Mouse (Mus musculus): ENCODE measurements around the gene Serpine2. TPM values are rescaled to one million over a fixed set of nuclear protein-coding genes. Genes with fewer than 3 reads are reported as not detected.

Serpine2 gene
- polyA plus RNA-seq, 1 experiment from 2014 or later, result 157 TPM

DNA sequence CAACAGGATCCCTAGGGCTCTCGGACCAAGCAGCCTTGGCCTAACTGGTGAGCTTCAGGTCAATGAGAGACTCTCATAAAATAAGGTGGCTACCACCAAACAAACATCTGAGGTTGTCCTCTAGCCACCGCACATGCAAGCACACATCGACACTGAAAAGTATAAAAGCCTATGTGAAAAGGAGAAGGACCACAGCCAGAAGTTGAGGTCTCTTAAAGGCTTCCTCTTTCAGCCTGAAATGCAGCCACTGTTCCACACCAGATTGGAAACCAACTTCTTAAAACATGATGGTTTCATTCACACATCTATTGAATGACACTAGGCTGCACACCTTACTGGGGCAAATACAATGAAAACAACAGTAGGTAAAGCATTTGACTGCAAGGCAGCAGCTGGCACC lies 7.5 kb downstream of the Serpine2 start:
- H3K27ac ChIP-seq, result no peak overlapping the region
- no peak overlapping the region for H3K9ac ChIP-seq
- H3K36me3 ChIP-seq, result no peaks in the 10 kb centered on the region
- H3K27me3 ChIP-seq, result peaks cover 4% of the 10 kb centered on the region
- ATAC-seq (ENCODE audit: low FRiP score), result no peak
- H3K4me3 ChIP-seq, result no peak overlapping the region
- no peak overlapping the region for H3K4me2 ChIP-seq (replicated peaks)
- WGBS, result 95% methylated on average over 3 of the region's 3 CpGs
- no peaks in the 10 kb centered on the region for H3K9me3 ChIP-seq (replicated peaks)
- H3K4me1 ChIP-seq, result 0 out of 2 replicates have a peak, but pooled peaks cover 9% of the 10 kb centered on the region

DNA sequence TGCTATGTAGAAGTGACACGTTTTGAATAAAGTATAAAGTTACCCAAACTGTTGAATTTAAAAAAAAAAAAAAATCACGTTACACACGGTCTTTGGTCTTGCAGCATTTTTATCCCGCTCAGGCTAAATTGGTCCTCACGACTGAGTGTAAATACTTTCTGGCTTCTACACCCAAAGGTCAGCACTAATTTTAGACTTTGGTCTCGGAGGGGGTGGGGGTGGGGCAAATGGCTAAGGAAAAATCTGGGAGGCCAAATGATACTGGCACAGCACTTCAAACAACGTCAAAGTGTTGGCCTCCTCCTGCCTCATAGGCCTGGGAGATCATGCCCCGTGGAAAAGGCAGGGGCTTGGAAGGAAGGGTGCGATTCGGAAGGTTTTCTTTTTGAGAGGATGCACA lies 10.6 kb downstream of the Serpine2 start:
- 86% methylated on average over 10 of the region's 10 CpGs for WGBS
- Histone ChIP-seq H3K27ac (no peak overlapping the region), H3K4me3 (no peak overlapping the region), H3K27me3 (no peaks in the 10 kb centered on the region), H3K4me1 (no peaks in the 10 kb centered on the region), H3K9me3 (replicated peaks) (no peaks in the 10 kb centered on the region), H3K4me2 (replicated peaks) (no peak overlapping the region), H3K9ac (no peak overlapping the region), H3K36me3 (no peaks in the 10 kb centered on the region)
- no peak for ATAC-seq (ENCODE audit: low FRiP score)

DNA sequence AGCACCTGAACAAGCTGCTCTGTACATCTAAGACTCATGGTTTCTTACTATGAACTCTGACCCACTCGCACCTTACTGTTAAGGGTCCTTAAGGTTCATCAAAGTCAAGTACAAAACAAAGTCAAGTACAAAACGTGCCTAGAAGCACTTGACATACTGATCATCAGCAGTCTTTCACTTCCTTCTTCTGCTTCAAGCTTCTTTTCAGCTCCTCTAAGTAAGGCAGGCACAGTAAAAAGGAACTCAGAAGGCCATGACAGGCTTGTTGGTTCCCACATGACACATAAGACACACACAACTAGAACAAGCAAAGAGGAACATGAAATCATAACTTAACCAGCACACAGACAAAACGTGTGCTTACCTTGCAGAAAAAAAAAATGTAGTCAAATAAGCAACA lies 12.3 kb downstream of the Serpine2 start:
- no peak overlapping the region for H3K27ac ChIP-seq
- ATAC-seq (ENCODE audit: low FRiP score), result no peak

DNA sequence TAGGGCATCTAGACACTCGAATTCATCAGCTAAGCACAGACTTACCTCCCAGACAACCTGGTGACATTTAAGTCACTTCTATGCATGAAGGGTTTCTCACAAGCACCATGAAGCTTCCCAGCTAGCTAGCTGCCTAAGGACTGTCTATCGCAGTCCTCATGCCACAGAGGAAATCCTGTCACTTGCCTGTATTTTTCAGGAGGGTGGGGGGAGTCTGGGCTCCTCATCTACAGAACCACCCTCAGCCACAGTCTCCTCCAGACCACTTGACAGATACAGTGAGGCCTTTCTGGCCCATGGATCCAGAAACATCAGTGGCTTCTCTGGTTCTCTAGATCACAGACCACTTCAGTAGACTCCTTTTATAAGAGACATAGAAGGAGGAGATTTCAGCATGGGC lies 14.1 kb downstream of the Serpine2 start:
- Histone ChIP-seq H3K36me3 (no peaks in the 10 kb centered on the region), H3K4me2 (replicated peaks) (no peak overlapping the region), H3K27ac (no peak overlapping the region), H3K9me3 (replicated peaks) (no peaks in the 10 kb centered on the region), H3K27me3 (no peaks in the 10 kb centered on the region), H3K4me3 (no peak overlapping the region), H3K9ac (no peak overlapping the region), H3K4me1 (no peaks in the 10 kb centered on the region)
- WGBS, result 85% methylated on average over 2 of the region's 2 CpGs
- no peak for ATAC-seq (ENCODE audit: low FRiP score)

More for the DNA sequence above, 12.3 kb downstream of the Serpine2 start:
- 85% methylated on average over 3 of the region's 3 CpGs for WGBS
- H3K36me3 ChIP-seq, result no peaks in the 10 kb centered on the region
- no peaks in the 10 kb centered on the region for H3K27me3 ChIP-seq
- no peaks in the 10 kb centered on the region for H3K9me3 ChIP-seq (replicated peaks)
- no peak overlapping the region for H3K4me3 ChIP-seq
- no peak overlapping the region for H3K4me2 ChIP-seq (replicated peaks)
- H3K9ac ChIP-seq, result no peak overlapping the region
- H3K4me1 ChIP-seq, result no peaks in the 10 kb centered on the region

DNA sequence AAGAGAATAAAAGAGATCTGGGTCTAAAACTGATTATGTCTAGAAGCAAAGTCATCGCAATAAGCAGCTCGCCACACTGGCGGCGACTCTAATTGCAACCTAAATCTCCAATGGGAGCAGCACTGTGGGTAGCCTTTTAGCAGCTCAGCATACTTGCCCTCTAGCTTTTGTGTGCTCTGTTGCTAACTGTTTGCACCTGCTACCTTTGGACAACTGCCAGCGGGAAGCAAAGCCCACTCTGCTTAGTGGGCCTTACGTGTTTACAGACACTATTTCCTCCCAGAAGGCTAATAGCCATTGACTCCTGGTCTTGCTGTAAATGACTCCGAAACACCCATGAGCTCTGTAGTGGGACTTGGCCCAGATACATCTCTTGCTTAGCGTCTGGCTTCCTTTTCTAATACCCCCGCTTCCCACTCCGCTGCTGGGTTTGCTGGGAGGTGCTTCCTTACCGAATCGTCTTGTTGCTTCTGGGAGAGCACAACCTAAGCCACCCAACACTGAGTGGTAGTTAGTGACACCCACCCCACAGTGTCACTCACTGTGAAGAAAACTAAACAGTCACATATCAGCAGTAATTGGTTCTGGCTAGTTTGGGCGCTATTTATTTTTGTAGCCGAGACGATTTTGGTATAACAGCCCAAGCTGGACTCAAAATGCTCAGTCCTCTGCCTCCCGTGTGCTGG lies 28.1 kb downstream of the Serpine2 start:
- peak; percentile 92 for ATAC-seq (ENCODE audit: low FRiP score)

DNA sequence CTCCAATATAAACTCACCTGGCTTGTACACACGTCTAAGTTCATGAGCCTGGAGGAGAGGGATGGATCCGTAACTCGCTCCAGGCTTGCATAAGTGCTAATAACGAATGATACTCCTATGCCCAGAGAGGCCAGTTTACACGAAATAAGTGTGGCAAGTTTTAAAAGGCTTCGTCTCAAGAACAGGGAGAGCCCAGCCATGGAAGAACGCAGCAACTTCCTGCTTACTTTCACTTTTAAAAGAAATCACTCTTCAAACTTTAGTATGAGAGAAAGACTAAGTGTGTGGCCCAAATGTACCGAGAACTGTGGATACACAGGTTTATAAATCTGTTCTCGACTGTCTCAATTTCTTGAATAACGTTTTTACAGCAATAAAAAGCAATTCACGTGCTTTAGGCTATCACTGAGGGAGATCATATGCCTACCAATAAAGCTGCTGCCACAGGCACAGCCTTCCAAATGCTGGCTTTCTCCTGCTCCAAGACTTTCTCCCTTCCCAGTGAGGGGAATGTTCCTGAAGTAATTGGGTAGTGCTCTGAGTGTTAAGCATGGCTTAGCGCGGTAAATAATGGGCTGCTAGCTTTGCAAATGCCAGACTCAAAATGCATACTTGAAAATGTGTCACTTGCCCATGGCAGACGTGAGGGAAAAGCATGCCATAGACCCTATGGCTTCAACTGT lies 36.9 kb downstream of the Serpine2 start:
- Histone ChIP-seq H3K4me2 (replicated peaks) (no peak overlapping the region), H3K9ac (no peak overlapping the region), H3K9me3 (replicated peaks) (0 out of 2 replicates have a peak, but pooled peaks cover 2% of the 10 kb centered on the region), H3K36me3 (0 out of 2 replicates have a peak, but pooled peaks cover 4% of the 10 kb centered on the region), H3K27ac (no peak overlapping the region), H3K4me3 (no peak overlapping the region), H3K4me1 (peaks cover 10% of the 10 kb centered on the region), H3K27me3 (no peaks in the 10 kb centered on the region)
- no peak for ATAC-seq (ENCODE audit: low FRiP score)
- 84% methylated on average over 14 of the region's 14 CpGs for WGBS

More for the DNA sequence above, 28.1 kb downstream of the Serpine2 start:
- Histone ChIP-seq H3K4me2 (replicated peaks) (no peak overlapping the region), H3K9me3 (replicated peaks) (0 out of 2 replicates have a peak, but pooled peaks cover 2% of the 10 kb centered on the region), H3K27me3 (no peaks in the 10 kb centered on the region), H3K4me3 (no peak overlapping the region), H3K36me3 (no peaks in the 10 kb centered on the region), H3K27ac (0 out of 2 replicates have a peak overlapping the region, but pooled peaks have one; percentile 35), H3K9ac (no peak overlapping the region), H3K4me1 (no peaks in the 10 kb centered on the region)
- WGBS, result 64% methylated on average over 16 of the region's 16 CpGs

DNA sequence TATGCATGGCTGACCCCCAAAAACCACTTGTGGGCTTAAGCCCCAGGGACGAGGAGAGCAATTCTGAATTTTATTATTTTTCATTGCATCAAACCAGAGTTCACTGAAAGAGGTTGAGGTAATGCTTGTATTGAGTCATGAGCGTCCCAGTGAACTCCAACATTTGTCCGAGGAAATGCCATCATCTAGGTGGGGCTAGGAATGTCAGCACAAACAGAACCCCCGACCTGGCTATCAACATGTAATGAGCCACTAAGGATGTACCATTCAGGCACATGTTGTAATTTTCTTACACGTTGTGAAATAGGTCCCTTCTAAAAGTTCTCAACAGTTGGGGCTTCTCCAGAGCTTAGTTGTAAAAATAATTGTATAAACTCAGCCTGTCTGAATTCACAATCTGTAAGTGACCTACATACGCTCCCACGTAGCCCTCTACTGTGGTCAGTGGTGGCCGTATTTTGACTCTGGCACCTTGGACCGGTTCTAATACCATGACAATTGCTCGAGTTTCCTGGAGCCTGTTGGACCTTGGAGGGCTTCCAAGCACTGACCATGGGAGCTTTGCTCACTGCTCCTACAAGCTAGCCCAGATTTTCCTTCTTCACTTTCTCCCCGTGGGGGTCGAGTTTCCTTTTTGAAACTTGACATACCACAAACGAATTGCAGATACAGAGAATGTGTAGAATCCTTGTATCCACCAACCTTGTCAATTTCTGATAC lies 38.0 kb downstream of the Serpine2 start:
- ATAC-seq (ENCODE audit: low FRiP score), result no peak
- Histone ChIP-seq H3K9ac (no peak overlapping the region), H3K9me3 (replicated peaks) (no peaks in the 10 kb centered on the region)

DNA sequence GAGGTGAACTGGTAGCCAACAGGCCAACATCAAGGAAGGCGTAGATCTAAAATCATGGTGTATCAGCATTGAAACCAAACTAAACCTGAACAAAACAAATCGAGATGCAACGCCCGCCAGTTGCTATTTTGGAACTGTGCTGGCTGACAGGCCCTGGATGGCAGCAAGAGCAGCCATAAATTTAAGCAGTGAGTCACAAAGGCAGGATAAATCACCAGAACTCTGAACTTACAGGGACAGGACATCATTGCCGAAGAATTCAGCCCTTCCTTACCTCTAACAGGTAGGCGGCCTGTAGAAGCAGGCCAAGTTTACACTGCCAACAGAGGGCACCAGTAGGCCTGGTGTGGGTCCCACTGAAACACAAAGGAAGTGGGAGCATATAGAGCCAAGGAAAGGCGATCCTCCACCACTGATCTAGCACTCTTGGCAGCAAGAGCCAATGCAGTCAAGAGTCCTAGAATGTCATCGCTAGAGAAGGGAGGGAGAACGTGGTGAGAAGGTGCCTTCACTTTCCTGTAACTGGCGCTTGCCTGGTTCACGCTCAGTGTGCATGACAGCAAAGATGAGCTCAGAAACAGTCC lies 41.6 kb downstream of the Serpine2 start:
- WGBS, result 95% methylated on average over 11 of the region's 11 CpGs
- ATAC-seq (ENCODE audit: low FRiP score), result no peak
- Histone ChIP-seq H3K4me3 (no peak overlapping the region), H3K4me1 (0 out of 2 replicates have a peak, but pooled peaks cover 3% of the 10 kb centered on the region), H3K27ac (no peak overlapping the region), H3K36me3 (peaks cover 11% of the 10 kb centered on the region), H3K9ac (no peak overlapping the region), H3K4me2 (replicated peaks) (no peak overlapping the region), H3K9me3 (replicated peaks) (no peaks in the 10 kb centered on the region), H3K27me3 (no peaks in the 10 kb centered on the region)

More for the DNA sequence above, 38.0 kb downstream of the Serpine2 start:
- Histone ChIP-seq H3K4me2 (replicated peaks) (no peak overlapping the region), H3K4me1 (peaks cover 10% of the 10 kb centered on the region), H3K36me3 (0 out of 2 replicates have a peak, but pooled peaks cover 4% of the 10 kb centered on the region), H3K27ac (no peak overlapping the region), H3K4me3 (no peak overlapping the region), H3K27me3 (no peaks in the 10 kb centered on the region)
- 72% methylated on average over 13 of the region's 13 CpGs for WGBS

DNA sequence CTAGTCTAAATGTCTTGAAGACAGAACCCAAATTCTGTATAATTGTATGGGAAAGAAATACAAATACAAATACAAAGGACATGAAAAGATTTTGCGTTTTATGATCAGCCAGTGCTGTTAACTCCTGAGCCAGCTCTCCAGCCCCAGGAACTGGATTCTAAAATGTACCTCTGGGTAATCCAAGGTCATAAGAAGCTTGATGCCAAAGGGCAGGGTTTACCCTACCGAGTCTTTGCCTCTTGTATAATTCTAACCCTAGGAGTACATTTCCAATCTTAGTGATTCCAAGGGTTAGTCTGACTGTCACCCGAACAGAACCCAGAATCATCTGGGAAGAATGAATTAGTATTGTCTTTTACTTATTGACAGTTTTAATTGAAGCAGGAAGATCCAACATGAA lies 45.5 kb downstream of the Serpine2 start:
- H3K27ac ChIP-seq, result no peak overlapping the region
- peaks cover 7% of the 10 kb centered on the region for H3K36me3 ChIP-seq
- H3K4me3 ChIP-seq, result no peak overlapping the region
- H3K4me1 ChIP-seq, result no peaks in the 10 kb centered on the region
- no peaks in the 10 kb centered on the region for H3K27me3 ChIP-seq
- no peaks in the 10 kb centered on the region for H3K9me3 ChIP-seq (replicated peaks)
- no peak overlapping the region for H3K4me2 ChIP-seq (replicated peaks)
- 91% methylated on average over 3 of the region's 3 CpGs for WGBS
- no peak for ATAC-seq (ENCODE audit: low FRiP score)
- no peak overlapping the region for H3K9ac ChIP-seq

DNA sequence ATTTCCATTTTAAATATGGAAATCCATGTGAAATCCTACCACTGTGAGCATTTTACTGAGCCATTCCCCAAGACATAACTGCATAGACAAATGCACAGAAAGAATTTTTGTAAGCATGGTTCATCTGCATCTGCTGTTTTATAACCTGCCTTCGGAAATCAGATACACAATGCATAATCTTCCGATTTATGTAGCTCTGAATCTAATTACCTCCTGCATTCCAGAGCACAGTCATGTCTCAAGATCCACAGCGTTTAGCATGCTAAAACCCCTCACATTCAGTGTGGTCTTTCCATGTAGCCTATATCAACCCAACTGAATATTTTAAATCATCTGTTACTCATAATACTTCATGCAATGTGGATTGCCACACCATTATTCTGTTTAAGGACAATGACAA lies 51.5 kb downstream of the Serpine2 start:
- WGBS, result 85% methylated on average over 3 of the region's 3 CpGs
- no peaks in the 10 kb centered on the region for H3K36me3 ChIP-seq
- H3K27ac ChIP-seq, result no peak overlapping the region

DNA sequence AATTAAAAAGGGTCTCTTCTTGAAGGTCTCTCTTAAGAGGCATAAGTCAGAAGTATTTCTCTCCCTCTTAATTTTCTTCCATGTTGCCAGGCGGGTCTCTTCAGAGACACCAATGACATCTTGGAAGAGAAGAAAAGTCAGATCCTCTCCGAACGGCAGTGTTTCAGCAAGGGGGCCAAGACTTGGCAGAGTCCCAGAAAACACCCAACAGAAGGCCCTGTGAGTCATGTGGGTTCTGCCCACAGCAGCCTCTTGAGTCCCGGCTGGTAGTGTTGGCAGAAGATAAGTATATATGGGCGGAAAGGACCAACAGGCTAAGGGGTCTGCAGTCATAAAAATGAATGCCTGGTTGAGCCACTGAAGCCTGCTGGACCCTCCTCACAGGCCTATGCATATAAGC lies 54.1 kb downstream of the Serpine2 start:
- Histone ChIP-seq H3K27me3 (no peaks in the 10 kb centered on the region), H3K36me3 (no peaks in the 10 kb centered on the region), H3K4me2 (replicated peaks) (no peak overlapping the region), H3K4me3 (no peak overlapping the region), H3K4me1 (no peaks in the 10 kb centered on the region), H3K9me3 (replicated peaks) (no peaks in the 10 kb centered on the region), H3K9ac (no peak overlapping the region), H3K27ac (no peak overlapping the region)
- no peak for ATAC-seq (ENCODE audit: low FRiP score)
- 74% methylated on average over 5 of the region's 5 CpGs for WGBS

More for the DNA sequence above, 51.5 kb downstream of the Serpine2 start:
- Histone ChIP-seq H3K27me3 (no peaks in the 10 kb centered on the region), H3K4me3 (no peak overlapping the region), H3K4me2 (replicated peaks) (no peak overlapping the region), H3K9ac (no peak overlapping the region), H3K4me1 (no peaks in the 10 kb centered on the region), H3K9me3 (replicated peaks) (no peaks in the 10 kb centered on the region)
- no peak for ATAC-seq (ENCODE audit: low FRiP score)

DNA sequence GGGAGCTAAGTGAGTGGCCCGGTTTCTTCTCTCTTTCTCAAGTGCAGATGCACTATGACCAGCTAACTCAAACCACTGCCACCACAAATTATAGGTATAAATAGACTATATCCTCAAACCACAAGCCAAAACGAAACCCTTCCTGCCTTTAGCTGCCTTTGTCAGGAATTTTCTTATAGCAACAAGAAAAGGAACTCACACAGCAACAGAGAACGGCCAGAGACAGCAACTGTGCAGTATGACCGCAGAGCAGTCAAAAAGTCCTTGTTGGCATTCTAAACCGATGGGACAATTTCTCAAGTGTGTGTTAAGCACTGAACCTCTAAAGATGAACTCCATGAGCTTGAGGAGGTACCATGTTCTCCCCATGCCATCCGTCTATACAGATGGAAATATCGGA lies 57.4 kb downstream of the Serpine2 start:
- Histone ChIP-seq H3K4me1 (no peaks in the 10 kb centered on the region), H3K36me3 (0 out of 2 replicates have a peak, but pooled peaks cover 2% of the 10 kb centered on the region), H3K9ac (no peak overlapping the region), H3K4me3 (no peak overlapping the region), H3K4me2 (replicated peaks) (no peak overlapping the region), H3K27me3 (no peaks in the 10 kb centered on the region), H3K9me3 (replicated peaks) (no peaks in the 10 kb centered on the region), H3K27ac (0 out of 2 replicates have a peak overlapping the region, but pooled peaks have one; percentile 61)
- no peak for ATAC-seq (ENCODE audit: low FRiP score)
- WGBS, result 82% methylated on average over 7 of the region's 7 CpGs
